Mouse (Mus musculus) forebrain, embryonic 11.5 days (tissue): ENCODE results near the gene Il34. TPM values are rescaled to one million over a fixed set of nuclear protein-coding genes. Genes with fewer than 3 reads are reported as not detected.

ENCODE experiments used
- ATAC-seq: fragments of 200-750 bp; cut with Nextera tagmentation; replicated peaks from 2 replicates; pipeline ENCODE4 v1.8.0; 2017; ENCODE audit warnings: moderate TSS enrichment; ENCODE audit not compliant: low FRiP score
- DNase-seq: peaks from one replicate; pipeline ENCODE4 v3.0.0-alpha.2; 2017; ENCODE audit warnings: low spot score
- H3K27ac ChIP-seq: fragments of 300-500 bp; sonication (generic); 2 replicates; pipeline ENCODE4 v1.5.1; 2014; ENCODE audit warnings: low read depth, low read length
- H3K27me3 ChIP-seq: fragments of 300-500 bp; sonication (generic); 2 replicates; pipeline ENCODE4 v1.6.1; 2014; ENCODE audit warnings: mild to moderate bottlenecking, low read length, mixed read lengths; ENCODE audit not compliant: control insufficient read depth, insufficient read depth
- H3K36me3 ChIP-seq: fragments of 300-500 bp; sonication (generic); 2 replicates; pipeline ENCODE4 v1.6.1; 2014; ENCODE audit warnings: mild to moderate bottlenecking, low read length, moderate library complexity, mixed read lengths; ENCODE audit not compliant: control insufficient read depth, insufficient read depth
- H3K4me1 ChIP-seq: fragments of 300-500 bp; sonication (generic); replicated peaks from 2 replicates; pipeline ENCODE4 v1.6.1; 2014; ENCODE audit warnings: low read length, mixed read lengths; ENCODE audit not compliant: control insufficient read depth, insufficient read depth
- H3K4me2 ChIP-seq: fragments of 300-500 bp; sonication (generic); 2 replicates; pipeline ENCODE4 v1.6.1; 2014; ENCODE audit warnings: low read depth, mild to moderate bottlenecking, low read length, moderate library complexity, mixed read lengths; ENCODE audit not compliant: severe bottlenecking
- H3K4me3 ChIP-seq: fragments of 300-500 bp; sonication (generic); 2 replicates; pipeline ENCODE4 v1.5.1; 2014; ENCODE audit warnings: low read depth, low read length
- H3K9ac ChIP-seq: fragments of 300-500 bp; sonication (generic); 2 replicates; pipeline ENCODE4 v1.6.1; 2014; ENCODE audit warnings: low read length
- H3K9me3 ChIP-seq: fragments of 300-500 bp; sonication (generic); 2 replicates; pipeline ENCODE4 v1.6.1; 2016; ENCODE audit warnings: low read length, mixed read lengths; ENCODE audit not compliant: control insufficient read depth
- WGBS: fragments of 180-500 bp; shearing (Covaris S2); extraction: QIAGEN DNeasy Blood & Tissue Kit; methylation state at CpG from one replicate; pipeline ENCODE4 v1.1.7; 2014; 5-methylcytosine and 5-hydroxymethylcytosine counted together
- polyA plus RNA-seq: library from polyadenylated mRNA; unstranded; fragments of >200 nt; fragmentation: Nextera tagmentation; extraction: Ambion mirVana; gene quantifications from 2 replicates; pipeline ENCODE4 v1.2.1, GENCODE M21; 2014

Gene Il34
- polyA plus RNA-seq, 1 experiment from 2014 or later, result 0.29 TPM

- Histone ChIP-seq H3K27ac (no peak overlapping the region), H3K4me1 (no peaks in the 10 kb centered on the region), H3K4me3 (no peak overlapping the region), H3K9ac (no peak overlapping the region), H3K36me3 (no peaks in the 10 kb centered on the region), H3K4me2 (no peak overlapping the region), H3K9me3 (no peaks in the 10 kb centered on the region), H3K27me3 (no peaks in the 10 kb centered on the region)
- WGBS, result 81% methylated on average over 1 of the region's 1 CpGs
- ATAC-seq (no peak), DNase-seq (no peak)
These were observed 107.6 kb downstream of the Il34 start for GRCm38 (mm10) chr8:110698098-110698497.

- ATAC-seq, result no peak
- H3K36me3 ChIP-seq, result no peaks in the 10 kb centered on the region
- DNase-seq, result no peak
- H3K4me3 ChIP-seq, result no peak overlapping the region
- H3K9me3 ChIP-seq, result no peaks in the 10 kb centered on the region
- no peak overlapping the region for H3K4me2 ChIP-seq
- no peaks in the 10 kb centered on the region for H3K27me3 ChIP-seq
- WGBS, result 86% methylated on average over 5 of the region's 5 CpGs
- H3K27ac ChIP-seq, result no peak overlapping the region
- no peak overlapping the region for H3K9ac ChIP-seq
- no peaks in the 10 kb centered on the region for H3K4me1 ChIP-seq
These were observed 108.2 kb downstream of the Il34 start for GRCm38 (mm10) chr8:110697571-110697970.

GRCm38 (mm10) chr8:110696051-110696450 lies 109.7 kb downstream of the Il34 start:
- 92% methylated on average over 4 of the region's 4 CpGs for WGBS
- no peaks in the 10 kb centered on the region for H3K27me3 ChIP-seq
- H3K4me3 ChIP-seq, result no peak overlapping the region
- no peak overlapping the region for H3K27ac ChIP-seq
- no peaks in the 10 kb centered on the region for H3K36me3 ChIP-seq
- no peaks in the 10 kb centered on the region for H3K4me1 ChIP-seq
- ATAC-seq (no peak), DNase-seq (no peak)
- no peaks in the 10 kb centered on the region for H3K9me3 ChIP-seq
- no peak overlapping the region for H3K9ac ChIP-seq
- no peak overlapping the region for H3K4me2 ChIP-seq

- H3K9ac ChIP-seq, result no peak overlapping the region
- WGBS, result 89% methylated on average over 5 of the region's 5 CpGs
- no peaks in the 10 kb centered on the region for H3K27me3 ChIP-seq
- H3K4me2 ChIP-seq, result no peak overlapping the region
- no peak for DNase-seq
- H3K4me3 ChIP-seq, result no peak overlapping the region
- no peaks in the 10 kb centered on the region for H3K4me1 ChIP-seq
- H3K36me3 ChIP-seq, result no peaks in the 10 kb centered on the region
- H3K27ac ChIP-seq, result no peak overlapping the region
- no peaks in the 10 kb centered on the region for H3K9me3 ChIP-seq
- ATAC-seq, result no peak
These were observed 110.3 kb downstream of the Il34 start for GRCm38 (mm10) chr8:110695431-110695830.

GRCm38 (mm10) chr8:110694826-110695225 lies 110.9 kb downstream of the Il34 start:
- Histone ChIP-seq H3K27me3 (no peaks in the 10 kb centered on the region), H3K9me3 (no peaks in the 10 kb centered on the region), H3K4me2 (no peak overlapping the region), H3K9ac (no peak overlapping the region), H3K27ac (no peak overlapping the region), H3K4me3 (no peak overlapping the region), H3K36me3 (no peaks in the 10 kb centered on the region), H3K4me1 (no peaks in the 10 kb centered on the region)
- no peak for ATAC-seq
- DNase-seq, result no peak
- 97% methylated on average over 4 of the region's 4 CpGs for WGBS

GRCm38 (mm10) chr8:110694226-110694625 lies 111.5 kb downstream of the Il34 start:
- Histone ChIP-seq H3K4me3 (no peak overlapping the region), H3K4me2 (no peak overlapping the region), H3K27me3 (no peaks in the 10 kb centered on the region), H3K9me3 (no peaks in the 10 kb centered on the region), H3K4me1 (no peaks in the 10 kb centered on the region), H3K27ac (no peak overlapping the region), H3K9ac (no peak overlapping the region), H3K36me3 (no peaks in the 10 kb centered on the region)
- ATAC-seq (no peak), DNase-seq (no peak)
- WGBS, result 73% methylated on average over 5 of the region's 5 CpGs

Other genes with a start within 250 kb of the Il34 start
- gene Vac14, start 187.3 kb downstream of the Il34 start, polyA plus RNA-seq, result 31.8 and 37.3 TPM in 2 replicates
- 15.8 and 17.6 TPM in 2 replicates for gene Mtss1l, start 84.4 kb downstream of the Il34 start, polyA plus RNA-seq
- 63.9 and 64.3 TPM in 2 replicates for gene Cog4, start 40.7 kb upstream of the Il34 start, polyA plus RNA-seq
- 231 and 232 TPM in 2 replicates for gene Sf3b3, start 40.9 kb upstream of the Il34 start, polyA plus RNA-seq
- gene Fuk, start 96.6 kb upstream of the Il34 start, polyA plus RNA-seq, result 9.5 and 11.1 TPM in 2 replicates
- 16.0 and 16.5 TPM in 2 replicates for gene St3gal2, start 114.0 kb upstream of the Il34 start, polyA plus RNA-seq
- gene Ddx19a, start 191.9 kb upstream of the Il34 start, polyA plus RNA-seq, result 36.2 and 37.3 TPM in 2 replicates
- gene Ddx19b, start 225.8 kb upstream of the Il34 start, polyA plus RNA-seq, result 9.9 and 10.2 TPM in 2 replicates
- 79.0 and 91.7 TPM in 2 replicates for gene Aars, start 227.2 kb upstream of the Il34 start, polyA plus RNA-seq